Mouse (Mus musculus) c-Kit-negative CD71-positive TER-119-positive erythroid progenitor cells, embryonic 14.5 days (primary cell): ENCODE measurements around the gene Hoxc5.
A peak's percentile ranks its signal among the peaks of the same experiment; 100 is the strongest.

Experiments used
- DNase-seq: peaks from one replicate; pipeline ENCODE4 v3.0.0-alpha.2; 2013; ENCODE audit warnings: low read depth, low spot score

The Hoxc5 gene

GRCm38 (mm10) chr15:103011928-103012486 is 44.8 kb downstream of the Hoxc5 start:
- DNase-seq = no peak

- peak; percentile 8 for DNase-seq
These were observed 46.2 kb downstream of the Hoxc5 start for GRCm38 (mm10) chr15:103013238-103013984.

- DNase-seq = no peak
These were observed 47.1 kb downstream of the Hoxc5 start for GRCm38 (mm10) chr15:103014166-103015008.

GRCm38 (mm10) chr15:103015009-103015399 is 47.8 kb downstream of the Hoxc5 start:
- no peak for DNase-seq

GRCm38 (mm10) chr15:103015406-103016166 is 48.3 kb downstream of the Hoxc5 start:
- no peak for DNase-seq

GRCm38 (mm10) chr15:103018636-103019035 is 51.4 kb downstream of the Hoxc5 start, which contains the start of gene Hoxc4:
Gene Hoxc4, plus strand, starts transcription at chr15:103018934.
- DNase-seq = no peak

- no peak for DNase-seq
These were observed 53.7 kb downstream of the Hoxc5 start for GRCm38 (mm10) chr15:103020899-103021418.

GRCm38 (mm10) chr15:103021544-103021943 is 54.3 kb downstream of the Hoxc5 start:
- no peak for DNase-seq

- no peak for DNase-seq
These were observed 56.9 kb downstream of the Hoxc5 start for GRCm38 (mm10) chr15:103024131-103024530.

GRCm38 (mm10) chr15:103027266-103028235 is 60.3 kb downstream of the Hoxc5 start:
- DNase-seq = no peak

GRCm38 (mm10) chr15:103028916-103029512 is 61.8 kb downstream of the Hoxc5 start:
- no peak for DNase-seq

- DNase-seq = no peak
These were observed 62.9 kb downstream of the Hoxc5 start for GRCm38 (mm10) chr15:103030142-103030541.

GRCm38 (mm10) chr15:103032167-103032566 is 64.9 kb downstream of the Hoxc5 start:
- DNase-seq = no peak

- DNase-seq = no peak
These were observed 65.7 kb downstream of the Hoxc5 start for GRCm38 (mm10) chr15:103032646-103033575.

GRCm38 (mm10) chr15:103034043-103034806 is 67.0 kb downstream of the Hoxc5 start:
- DNase-seq = no peak

- no peak for DNase-seq
These were observed 67.7 kb downstream of the Hoxc5 start for GRCm38 (mm10) chr15:103034807-103035547.

- DNase-seq = no peak
These were observed 68.3 kb downstream of the Hoxc5 start for GRCm38 (mm10) chr15:103035548-103035881.
